Mouse (Mus musculus) cerebellum, adult 18-20 months (tissue): Measurements from ENCODE around the gene Egfl8.
A peak's percentile ranks its signal among the peaks of the same experiment; 100 is the strongest.

Experiments
- DNase-seq, 2 experiments: peaks; one replicate each; pipeline ENCODE4 v3.0.0; 2021

Gene Egfl8

DNA sequence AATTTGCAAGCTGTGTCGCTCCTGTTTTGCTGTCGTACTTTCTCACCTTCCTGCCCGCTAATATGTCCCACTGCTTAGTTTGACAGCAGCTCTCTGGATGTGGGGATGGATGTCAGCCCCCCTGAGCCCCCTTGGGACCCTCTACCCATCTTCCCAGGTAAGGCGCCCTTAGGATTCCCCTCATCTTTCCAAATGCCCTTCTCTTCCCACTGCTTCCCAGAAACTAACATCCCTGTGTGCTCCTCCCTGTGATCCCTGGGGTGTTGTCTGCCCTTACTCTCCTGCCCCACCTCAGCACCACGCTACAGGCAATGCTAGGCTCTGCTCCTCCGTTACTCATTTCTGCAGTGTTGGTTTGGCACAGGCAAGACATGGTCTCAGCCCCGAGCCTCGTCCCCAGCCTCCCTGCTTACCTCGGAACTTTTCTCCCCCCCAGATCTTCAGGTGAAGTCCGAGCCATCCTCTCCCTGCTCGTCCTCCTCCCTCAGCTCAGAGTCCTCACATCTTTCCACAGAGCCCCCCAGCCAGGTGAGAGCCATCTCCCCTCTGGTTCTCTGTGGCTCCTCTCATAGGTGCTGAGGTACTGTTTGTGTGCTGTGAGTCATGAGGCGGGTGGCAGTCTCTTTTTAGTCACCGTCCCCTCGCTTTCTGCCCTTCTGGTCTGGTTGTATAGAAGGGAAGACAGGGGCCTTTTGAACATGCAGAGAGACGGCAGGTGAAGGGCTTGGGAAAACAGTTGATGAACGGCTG, 32.5 kb upstream of the Egfl8 start:
- DNase-seq, result peak in 1 of 2 experiments; percentile 16

DNA sequence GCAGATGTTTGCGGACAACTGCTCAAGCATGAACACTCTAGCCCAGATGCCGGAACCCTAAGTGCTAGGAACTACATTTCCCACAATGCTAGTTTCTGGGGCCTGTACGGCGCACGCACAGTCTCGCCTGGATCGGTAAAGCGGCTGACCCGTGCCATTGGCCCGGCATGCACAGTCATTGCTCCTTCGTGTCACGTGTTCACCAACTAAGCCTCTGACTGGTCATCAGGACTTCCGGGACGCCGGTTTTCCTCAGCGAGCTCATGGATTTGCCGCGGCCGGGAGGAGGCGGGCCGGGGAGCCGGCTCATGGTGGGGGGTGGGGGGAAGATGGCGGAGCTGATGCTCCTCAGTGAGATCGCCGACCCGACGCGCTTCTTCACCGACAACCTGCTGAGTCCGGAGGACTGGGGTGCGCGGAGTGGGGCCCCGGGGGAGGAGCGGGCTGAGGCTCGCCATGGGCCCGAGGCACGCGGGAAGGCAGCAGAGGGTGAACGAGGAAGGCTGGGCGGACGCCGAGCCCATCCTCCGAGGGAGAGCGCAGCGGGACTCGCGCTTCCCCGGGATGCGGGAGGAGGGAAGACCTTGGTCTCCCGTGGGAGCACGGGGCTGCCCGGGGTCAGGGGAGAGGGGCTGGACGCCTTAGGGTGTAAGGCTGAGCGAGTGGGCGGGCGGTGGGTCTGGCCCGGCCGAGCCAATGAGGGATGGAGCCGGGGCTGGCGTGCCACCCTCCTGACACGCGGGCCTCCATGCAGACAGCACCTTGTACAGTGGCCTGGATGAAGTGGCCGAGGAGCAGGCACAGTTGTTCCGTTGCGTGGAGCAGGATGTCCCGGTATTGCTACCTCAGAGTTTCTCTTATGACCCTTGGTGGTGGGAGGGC, 31.4 kb upstream of the Egfl8 start, which contains the start of gene Atf6b:
Atf6b (plus strand) TSS at position 241 of the 882 bp plus-strand sequence.
- peak; percentile 92 to 98 for DNase-seq

DNA sequence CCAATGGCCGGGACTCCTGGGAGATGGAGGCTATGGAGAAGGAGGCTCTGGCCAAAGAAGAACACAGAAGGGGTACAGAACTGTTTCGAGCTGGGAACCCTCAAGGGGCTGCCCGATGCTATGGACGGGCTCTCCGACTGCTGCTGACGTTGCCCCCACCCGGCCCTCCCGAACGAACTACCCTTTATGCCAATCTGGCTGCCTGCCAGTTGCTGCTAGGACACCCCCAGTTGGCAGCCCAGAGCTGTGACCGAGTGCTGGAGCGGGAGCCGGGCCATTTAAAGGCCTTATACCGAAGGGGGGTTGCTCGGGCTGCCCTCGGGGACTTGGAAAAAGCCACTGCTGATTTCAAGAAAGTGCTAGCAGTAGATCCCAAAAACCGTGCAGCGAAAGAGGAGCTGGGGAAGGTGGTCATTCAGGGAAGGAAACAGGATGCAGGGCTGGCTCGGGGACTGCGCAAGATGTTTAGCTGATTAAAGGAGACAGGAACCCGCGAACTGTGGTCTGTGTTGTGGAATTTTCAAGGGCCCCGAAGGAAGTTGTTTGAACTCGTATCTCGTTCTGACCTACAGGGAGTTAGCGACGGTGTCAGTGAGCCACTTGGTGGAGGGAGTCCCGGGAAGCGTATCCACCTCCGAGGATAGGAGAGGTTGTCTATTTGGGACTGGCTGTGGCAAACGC, 30.2 kb upstream of the Egfl8 start:
- peak in 1 of 2 experiments; percentile 56 for DNase-seq

DNA sequence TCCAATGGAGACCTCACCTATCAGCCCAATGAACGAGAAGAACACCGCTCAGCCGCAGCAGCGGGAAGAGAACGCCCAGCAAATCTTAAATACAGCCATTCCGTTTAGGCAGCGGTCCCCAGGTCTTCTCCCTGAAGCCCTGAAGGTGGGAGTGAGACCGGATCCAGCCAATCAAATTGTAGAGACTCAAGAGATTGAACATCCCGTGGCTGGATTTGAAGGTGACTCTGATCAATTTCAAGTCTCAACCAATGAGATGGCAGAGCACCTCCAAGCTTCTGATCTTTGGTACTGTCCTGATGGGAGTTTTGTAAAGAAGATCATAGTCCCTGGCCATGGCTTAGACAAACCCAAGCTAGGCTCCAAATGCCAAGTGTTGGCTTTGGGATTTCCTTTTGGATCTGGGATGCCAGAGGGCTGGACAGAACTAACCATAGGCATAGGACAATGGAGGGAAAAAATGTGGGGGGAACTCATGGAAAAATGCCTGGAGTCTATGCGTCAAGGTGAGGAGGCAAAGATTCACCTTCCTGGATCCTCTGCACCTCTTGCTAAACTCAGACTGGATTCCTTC, 29.6 kb upstream of the Egfl8 start:
- peak in 1 of 2 experiments; percentile 22 for DNase-seq

DNA sequence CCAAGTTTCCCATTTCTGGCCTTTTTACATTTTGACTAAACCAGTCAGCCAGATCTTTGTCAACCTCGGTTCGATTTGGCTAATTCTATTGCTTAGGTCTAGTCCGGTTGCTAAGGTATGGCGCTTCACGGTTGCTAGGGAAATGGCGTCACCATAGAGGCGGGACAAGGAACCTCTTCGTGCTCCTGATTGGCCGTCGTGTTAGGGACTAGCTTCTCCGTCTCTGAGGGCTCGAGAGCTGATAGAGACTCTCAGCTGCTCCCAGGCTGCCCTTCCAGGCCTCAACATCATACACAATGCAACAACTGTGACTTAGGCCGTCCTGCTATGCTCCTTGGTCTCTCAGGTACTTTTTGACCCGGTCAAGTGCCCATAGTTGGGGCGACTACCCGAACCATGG, 28.8 kb upstream of the Egfl8 start, which contains the start of gene Fkbpl:
Fkbpl (plus strand) TSS at position 157 of the 400 bp plus-strand sequence.
- peak; percentile 95 to 97 for DNase-seq

DNA sequence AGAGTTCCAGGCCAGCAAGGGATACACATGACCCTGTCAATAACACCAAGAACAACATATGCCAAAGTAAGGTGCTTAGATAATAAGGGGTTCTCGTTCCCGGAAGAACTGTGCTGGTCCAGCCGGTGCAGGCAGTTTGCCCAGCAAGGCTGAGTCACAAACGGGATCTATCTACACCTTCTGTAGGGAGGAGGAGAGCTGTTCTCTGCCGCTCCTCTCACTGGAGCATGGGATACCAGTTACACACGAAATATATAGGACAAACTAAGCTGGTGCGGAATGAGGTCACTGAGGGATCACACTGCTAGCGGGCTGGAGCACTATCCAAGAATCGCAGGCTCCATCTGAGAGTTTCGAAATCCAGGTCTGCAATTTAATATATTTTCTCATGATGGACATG, 28.2 kb upstream of the Egfl8 start:
- peak; percentile 76 to 79 for DNase-seq

DNA sequence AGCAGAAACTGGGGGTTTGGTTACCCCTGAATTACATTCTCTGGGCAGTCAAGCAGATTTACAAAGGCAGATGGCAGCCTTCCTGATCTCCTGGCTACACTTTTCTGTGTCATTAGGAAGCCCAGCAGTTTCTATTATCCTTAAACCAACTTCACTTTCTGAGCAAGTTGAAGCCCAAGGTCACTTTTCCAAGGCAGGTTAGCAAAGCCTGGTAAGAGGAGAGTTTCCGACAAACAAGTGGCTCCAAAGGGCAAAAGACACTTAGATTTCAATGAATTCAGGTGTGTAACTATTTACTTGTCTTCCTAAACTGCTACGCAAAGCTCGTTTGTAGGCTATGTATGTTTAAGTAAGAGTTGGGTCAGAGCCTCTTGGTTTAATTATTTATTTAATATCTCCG, 27.6 kb upstream of the Egfl8 start:
- peak in 1 of 2 experiments; percentile 16 for DNase-seq

DNA sequence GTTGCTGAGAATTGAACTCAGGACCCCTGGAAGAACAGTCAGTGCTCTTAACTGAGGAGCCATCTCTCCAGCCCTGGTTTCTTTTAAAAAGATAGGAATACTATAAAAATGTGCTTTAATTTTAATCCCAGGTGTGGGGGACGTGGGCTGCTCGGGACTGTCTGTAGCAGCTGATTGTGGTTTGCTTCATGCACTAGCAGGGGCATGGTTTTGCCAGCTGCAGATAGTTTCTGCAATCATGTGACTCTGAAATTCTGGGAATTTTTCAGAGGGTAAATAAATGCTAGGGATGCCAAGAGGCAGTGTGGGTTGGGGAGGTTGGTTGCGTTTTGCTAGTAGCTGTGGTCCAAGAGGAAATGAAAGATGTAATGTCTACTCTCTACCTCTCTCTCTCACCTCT, 26.2 kb upstream of the Egfl8 start:
- no peak for DNase-seq

DNA sequence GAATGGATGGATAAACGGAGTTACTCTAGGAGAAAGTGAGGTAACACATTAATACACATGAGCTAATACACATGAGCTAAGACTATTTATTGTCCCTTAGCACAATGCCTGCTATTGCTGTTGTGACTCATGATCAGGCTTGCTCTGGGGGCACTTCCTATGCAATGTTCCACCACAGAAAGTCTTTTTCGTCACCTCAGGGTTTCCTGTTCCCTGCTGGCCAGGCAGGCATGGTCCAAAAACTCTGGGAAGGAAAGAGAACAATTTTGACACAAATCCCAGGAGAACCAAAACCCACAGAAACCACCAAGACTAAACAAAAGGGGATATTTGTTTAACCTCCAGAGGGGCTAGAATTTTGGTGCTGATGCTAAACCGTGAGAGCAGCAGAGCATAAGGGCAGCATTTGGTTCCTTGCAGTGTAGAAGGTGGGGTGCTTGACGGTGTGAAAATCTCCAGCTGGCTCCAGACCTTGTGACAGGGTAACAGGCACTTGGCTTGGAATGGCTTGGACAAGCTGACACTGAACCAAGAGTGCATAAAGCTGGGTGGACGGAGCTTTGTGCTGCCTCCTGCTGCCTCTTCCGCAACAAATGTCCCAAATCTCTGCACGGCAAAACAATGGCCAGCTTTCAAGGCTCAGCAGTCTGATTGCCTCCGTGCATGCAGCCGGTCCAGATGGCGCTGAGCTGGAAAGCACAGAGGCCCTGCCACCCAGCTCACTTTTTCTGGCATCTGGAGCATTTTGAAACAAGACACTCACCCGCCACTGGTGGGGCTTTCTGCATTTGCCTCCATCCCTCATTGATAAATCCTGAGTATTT, 25.2 kb upstream of the Egfl8 start:
- DNase-seq, result peak; percentile 86 to 90

DNA sequence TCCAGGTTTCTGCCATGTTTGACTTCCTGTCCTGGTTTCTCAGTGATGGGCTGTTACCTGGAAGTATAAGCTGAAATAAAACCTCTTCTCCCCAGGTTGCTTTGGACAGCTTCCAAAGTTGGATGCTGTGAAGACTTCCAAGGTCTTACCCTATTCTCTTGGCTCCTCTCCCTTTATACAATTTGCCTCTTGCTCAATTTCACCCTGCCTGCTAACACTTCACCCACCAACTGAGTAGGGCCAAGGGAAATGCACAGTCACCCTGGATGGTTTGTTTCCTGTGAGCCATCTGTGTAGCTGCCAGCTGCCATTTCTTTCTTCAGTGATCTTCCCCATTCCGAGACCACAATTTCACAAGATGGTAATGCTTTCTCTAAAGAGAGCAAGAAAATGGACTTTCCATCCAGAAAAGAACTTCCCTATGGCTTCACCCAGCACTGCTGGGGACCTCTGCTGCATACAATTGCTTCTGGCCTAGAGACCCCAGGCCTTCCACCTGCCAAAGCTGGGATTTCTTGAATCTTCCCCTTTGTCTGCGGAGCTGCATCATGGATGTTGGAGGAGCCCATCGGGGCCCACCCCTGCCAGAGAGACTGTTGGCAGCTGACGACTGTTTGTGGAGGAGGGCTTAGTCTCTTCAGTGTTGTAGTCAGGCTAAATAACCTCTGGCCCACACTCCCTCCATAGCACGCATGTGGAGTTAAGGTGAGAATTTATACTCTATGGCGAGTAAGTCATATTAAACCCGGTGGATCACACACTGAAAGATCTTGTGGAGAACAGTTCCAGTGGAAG, 23.9 kb upstream of the Egfl8 start:
- DNase-seq, result peak in 1 of 2 experiments; percentile 28

DNA sequence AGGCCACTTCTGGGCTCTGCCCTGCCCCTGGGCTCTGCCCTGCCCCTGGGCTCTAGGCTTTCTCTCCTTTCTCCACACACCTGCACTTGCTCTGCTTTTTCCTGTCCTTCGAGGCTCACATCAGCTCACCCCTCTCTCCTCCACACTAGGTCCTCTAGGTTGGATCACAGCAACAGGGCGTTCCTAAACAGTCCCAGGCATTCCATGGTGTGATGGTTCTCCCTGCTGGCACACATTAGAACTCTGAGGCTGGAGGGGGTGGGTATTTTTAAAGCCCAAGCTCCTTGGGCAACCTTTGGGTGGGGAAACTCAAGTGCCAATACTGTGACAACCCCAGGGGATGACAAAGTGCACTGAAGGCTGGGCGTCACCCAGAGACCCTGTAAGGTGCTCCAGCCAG, 21.7 kb upstream of the Egfl8 start:
- DNase-seq, result no peak

DNA sequence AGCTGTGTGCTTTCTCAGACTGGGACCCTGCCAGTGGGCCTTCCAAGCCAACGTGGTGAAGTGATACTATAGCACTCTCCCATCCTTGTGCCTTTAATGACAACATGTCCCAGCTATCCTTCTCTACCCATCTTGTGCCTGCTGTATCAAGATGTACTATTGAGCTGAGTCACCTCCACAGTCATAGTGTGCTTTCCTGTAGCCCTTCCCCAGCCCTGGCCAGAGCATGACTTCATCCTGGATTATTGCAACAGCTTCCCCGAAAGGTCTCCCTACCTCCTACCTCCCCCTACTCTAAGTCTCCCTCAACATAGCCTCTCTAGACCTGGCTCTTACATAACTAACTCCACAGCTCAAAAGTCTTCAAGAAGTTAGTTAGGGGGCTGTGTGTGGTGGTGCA, 19.9 kb upstream of the Egfl8 start:
- DNase-seq, result no peak

DNA sequence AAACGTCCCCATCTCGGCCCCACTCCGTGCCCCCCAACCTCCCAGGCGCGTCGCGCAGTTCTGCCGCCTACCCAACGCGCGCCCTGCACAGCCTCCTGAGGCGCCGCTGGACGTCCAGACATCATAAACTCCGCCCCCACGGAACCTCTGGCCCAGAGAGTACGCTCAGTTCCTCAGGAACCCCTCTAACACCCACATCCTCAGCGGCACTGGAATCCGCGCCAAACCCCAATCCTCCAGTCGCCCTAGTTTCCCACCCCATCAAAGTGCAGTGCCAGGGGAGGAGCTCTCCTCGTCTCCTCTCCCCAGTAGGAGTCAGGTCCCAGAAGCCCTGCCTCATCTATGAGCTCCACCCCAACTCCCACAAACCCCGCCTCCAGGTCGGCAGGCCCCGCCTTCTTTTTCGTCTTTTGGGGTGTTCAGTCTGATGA, 16.5 kb upstream of the Egfl8 start:
- DNase-seq, result peak; percentile 86 to 91

DNA sequence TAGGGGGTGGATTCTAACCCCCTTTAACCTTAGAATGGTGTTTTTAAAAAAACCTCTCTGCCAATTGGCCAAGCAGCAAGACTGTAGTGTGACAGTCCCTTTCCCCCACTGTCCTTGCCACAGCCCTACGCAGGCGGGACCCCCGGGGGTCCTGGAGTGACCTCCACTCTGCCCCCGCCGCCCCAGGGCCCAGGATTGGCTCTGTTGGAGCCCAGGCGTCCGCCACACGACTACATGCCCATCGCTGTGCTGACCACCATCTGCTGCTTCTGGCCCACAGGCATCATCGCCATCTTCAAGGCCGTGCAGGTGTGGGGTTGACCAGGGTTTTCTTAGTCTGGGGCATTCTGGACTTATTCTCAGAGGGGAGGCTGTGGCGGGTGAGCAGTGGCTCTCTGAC, 15.9 kb upstream of the Egfl8 start:
- DNase-seq, result peak; percentile 52 to 62

DNA sequence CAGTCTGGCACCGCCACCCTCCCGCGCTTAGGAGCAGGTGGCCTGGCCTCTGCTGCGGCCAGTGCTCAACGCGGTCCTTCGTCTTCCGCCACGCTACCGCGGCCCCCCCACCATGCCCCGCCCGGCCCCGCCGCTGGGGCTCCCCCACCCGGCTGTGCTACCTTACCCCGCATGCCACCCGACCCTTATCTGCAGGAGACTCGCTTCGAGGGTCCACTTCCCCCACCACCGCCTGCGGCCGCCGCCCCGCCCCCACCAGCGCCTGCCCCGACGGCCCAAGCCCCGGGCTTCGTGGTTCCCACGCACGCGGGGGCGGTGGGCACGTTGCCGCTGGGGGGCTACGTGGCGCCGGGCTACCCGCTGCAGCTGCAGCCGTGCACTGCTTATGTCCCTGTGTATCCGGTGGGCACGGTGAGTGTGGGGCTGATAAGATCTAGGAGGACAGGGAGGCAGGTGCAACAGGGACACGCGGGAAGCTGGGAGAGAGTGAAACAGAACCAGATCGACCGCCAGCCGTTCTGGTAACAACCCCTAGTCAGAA, 15.1 kb upstream of the Egfl8 start:
- DNase-seq, result peak; percentile 55 to 68

DNA sequence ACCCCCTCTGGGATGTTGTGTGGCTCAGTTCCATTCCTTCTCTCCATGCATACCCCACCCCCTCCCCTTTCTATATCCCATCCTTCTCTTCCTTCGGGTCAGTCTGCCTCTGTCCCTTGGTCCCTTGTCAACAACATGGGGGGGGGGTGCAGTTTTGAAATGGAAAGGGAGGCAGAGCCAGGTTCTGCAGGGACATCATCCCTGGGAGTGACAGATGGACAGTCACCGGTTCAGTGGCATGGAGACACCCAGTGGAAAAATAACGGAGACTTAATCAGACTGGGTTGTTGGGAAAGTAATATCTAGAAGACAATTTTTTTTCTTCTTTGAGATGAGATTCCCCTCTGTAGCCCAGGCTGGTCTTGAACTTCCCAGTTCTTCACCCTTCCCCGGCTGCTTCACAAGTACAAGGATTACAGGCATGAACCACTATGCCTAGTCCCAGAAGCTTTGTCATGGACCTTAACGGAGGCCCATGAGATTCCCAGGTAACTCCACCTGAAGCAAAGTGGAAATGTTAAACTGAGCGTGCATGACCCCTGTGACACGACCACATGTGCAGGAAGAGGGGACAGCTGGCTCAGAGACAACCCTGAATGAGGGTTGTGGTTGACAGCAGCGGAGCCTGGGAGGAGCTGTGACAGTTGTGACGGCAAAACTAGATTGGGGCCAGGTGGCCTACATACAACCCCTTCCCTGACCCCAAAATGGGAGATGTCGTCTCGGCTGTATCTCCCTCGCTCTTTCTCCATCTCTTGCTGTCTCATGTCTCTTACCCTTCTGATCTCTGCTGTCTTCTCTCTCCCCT, 14.2 kb upstream of the Egfl8 start:
- DNase-seq, result peak; percentile 68 to 77

DNA sequence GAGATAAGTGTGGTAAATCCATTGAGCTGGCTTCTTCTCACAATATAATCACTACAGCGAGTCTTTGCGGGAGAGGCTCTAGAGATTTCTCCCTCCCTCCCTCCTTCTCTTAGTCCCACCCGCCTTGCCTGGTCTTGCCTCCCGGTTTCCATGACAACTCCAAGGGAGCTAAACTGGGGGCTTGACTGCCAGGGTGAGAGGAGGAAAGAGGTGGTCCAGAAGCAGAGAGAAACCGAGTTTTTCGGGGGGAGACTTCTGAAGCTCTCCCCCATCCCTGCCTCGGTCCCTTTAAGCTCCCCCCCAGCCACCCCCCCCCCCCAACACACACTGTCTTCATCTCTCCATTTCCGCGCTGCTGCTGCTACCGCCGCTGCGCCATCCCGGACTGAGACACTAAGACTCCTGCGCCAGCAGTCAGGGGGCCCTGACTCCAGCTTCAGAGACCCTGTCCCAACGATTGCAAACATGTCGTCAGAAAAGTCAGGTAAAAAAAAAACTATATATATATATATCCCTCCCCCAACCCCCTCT, 13.5 kb upstream of the Egfl8 start, which contains the start of gene Prrt1:
Prrt1 (plus strand) TSS at position 313 of the 531 bp plus-strand sequence.
- peak; percentile 63 to 71 for DNase-seq

DNA sequence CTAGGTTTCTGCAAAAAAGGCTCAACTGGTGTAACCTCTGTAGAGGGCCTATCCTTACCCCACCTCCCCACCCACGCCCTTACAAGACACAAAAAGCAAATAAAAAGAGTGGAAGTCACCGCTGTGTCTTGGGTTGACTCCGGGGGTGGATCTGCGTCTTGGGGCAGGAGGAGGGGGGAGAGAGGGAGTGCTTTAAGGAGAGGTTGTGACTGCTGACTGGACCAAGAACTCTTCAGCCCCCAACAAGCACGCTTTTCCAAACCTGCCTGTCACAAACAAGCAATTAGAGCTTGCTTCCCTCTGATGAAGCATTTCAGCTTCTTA, 12.8 kb upstream of the Egfl8 start:
- DNase-seq, result no peak

DNA sequence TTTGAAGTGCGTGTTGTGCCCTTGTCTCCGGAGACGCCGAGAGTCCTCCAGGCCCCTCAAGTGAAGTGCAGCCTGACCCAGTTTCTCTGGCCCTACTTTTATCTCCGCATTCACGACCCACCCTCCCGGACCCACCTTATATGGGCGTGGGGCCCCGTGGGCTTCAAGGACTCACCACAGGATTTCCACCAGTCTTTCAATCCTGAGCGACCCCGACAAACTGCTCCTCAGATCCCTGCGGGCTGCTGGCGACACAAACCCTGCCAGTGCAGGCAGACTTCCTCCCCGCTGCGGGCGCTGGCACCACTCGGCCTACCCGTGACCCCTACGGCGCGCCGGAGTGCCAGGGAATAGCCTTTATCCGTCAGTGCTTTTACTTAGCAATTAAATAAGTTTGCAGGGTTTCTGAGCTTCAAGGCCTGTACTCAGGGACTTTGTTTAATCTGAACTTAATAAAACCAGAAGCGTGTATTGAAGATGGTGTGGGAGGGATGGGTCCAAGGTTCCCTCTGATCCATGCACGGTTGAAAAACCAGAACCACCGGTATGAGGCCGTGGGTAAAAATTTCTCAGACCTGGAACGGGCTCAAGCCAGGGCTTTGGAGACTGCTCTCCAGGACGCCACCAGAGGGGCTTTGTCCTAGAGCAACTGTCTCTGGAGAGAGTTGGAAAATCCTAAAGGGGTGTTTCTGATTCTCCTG, 12.3 kb upstream of the Egfl8 start, which contains the start of gene Ppt2:
Ppt2 (minus strand) TSS at position 568 of the 701 bp plus-strand sequence.
- peak; percentile 82 to 86 for DNase-seq
